Mouse (Mus musculus): ENCODE measurements around the gene Gm2564. TPM values are rescaled to one million over a fixed set of nuclear protein-coding genes. Genes with fewer than 3 reads are reported as not detected.
"Not testable (repeated sequence)": the region's sequence is repeated elsewhere in the genome, so short reads cannot be mapped to it uniquely, and the experiment has no call there.

The Gm2564 gene
- not detected in 2 replicates for polyA plus RNA-seq (2015; fragmentation: Nextera tagmentation; extraction: Ambion mirVana)

GRCm38 (mm10) chr4:42629419-42629818 is at the start of gene Gm2564:
TSS of gene Gm2564 (plus strand) at chr4:42629719.
- H3K4me1 ChIP-seq (replicated peaks); H3K36me3 ChIP-seq; H3K9ac ChIP-seq; H3K4me3 ChIP-seq; H3K4me2 ChIP-seq; H3K27ac ChIP-seq (replicated peaks); H3K9me3 ChIP-seq; ATAC-seq (ENCODE audit: low read depth); H3K27me3 ChIP-seq: not testable (repeated sequence)
- no CpG with 5 or more reads among the region's 8 CpGs for WGBS

- not testable (repeated sequence) for ATAC-seq (ENCODE audit: low read depth); H3K9ac ChIP-seq
- no CpG with 5 or more reads among the region's 5 CpGs for WGBS
Measured at GRCm38 (mm10) chr4:42611895-42612294, 17.6 kb upstream of the Gm2564 start, which contains the start of gene Gm10591. TSS of gene Gm10591 (plus strand) at chr4:42612195.

GRCm38 (mm10) chr4:42654951-42655350 is 25.4 kb downstream of the Gm2564 start, which contains the start of gene Ccl27b:
TSS of gene Ccl27b (plus strand) at chr4:42655251.
- H3K9me3 ChIP-seq; H3K4me1 ChIP-seq (replicated peaks); ATAC-seq (ENCODE audit: low read depth); H3K9ac ChIP-seq; H3K27ac ChIP-seq (replicated peaks); H3K4me3 ChIP-seq; H3K36me3 ChIP-seq; H3K4me2 ChIP-seq; H3K27me3 ChIP-seq: not testable (repeated sequence)
- WGBS = no CpG with 5 or more reads among the region's 9 CpGs

More at GRCm38 (mm10) chr4:42611895-42612294, 17.6 kb upstream of the Gm2564 start, which contains the start of gene Gm10591:
- not testable (repeated sequence) for H3K9me3 ChIP-seq; H3K4me1 ChIP-seq (replicated peaks); H3K27ac ChIP-seq (replicated peaks); H3K36me3 ChIP-seq; H3K4me3 ChIP-seq; H3K4me2 ChIP-seq; H3K27me3 ChIP-seq

- not testable (repeated sequence) for ATAC-seq (ENCODE audit: low read depth); H3K9ac ChIP-seq; H3K27me3 ChIP-seq; H3K9me3 ChIP-seq; H3K27ac ChIP-seq (replicated peaks); H3K4me1 ChIP-seq (replicated peaks); H3K4me3 ChIP-seq; H3K4me2 ChIP-seq; H3K36me3 ChIP-seq
- WGBS = no CpG with 5 or more reads among the region's 3 CpGs
Measured at GRCm38 (mm10) chr4:42661793-42662192, 32.3 kb downstream of the Gm2564 start, which contains the start of gene Il11ra2. TSS of gene Il11ra2 (minus strand) at chr4:42661893.

GRCm38 (mm10) chr4:42675415-42675814 is 45.9 kb downstream of the Gm2564 start:
- not testable (repeated sequence) for H3K36me3 ChIP-seq; H3K27ac ChIP-seq (replicated peaks); H3K9me3 ChIP-seq; H3K9ac ChIP-seq; ATAC-seq (ENCODE audit: low read depth); H3K4me2 ChIP-seq; H3K4me3 ChIP-seq; H3K27me3 ChIP-seq; H3K4me1 ChIP-seq (replicated peaks)
- no CpG with 5 or more reads among the region's 4 CpGs for WGBS

- not testable (repeated sequence) for H3K27me3 ChIP-seq; H3K4me2 ChIP-seq; H3K4me1 ChIP-seq (replicated peaks); H3K9ac ChIP-seq; H3K27ac ChIP-seq (replicated peaks); H3K9me3 ChIP-seq; ATAC-seq (ENCODE audit: low read depth); H3K4me3 ChIP-seq; H3K36me3 ChIP-seq
- WGBS = no CpG with 5 or more reads among the region's 7 CpGs
Measured at GRCm38 (mm10) chr4:42679365-42679764, 49.8 kb downstream of the Gm2564 start.

GRCm38 (mm10) chr4:42680374-42681356 is 51.1 kb downstream of the Gm2564 start:
- not testable (repeated sequence) for H3K36me3 ChIP-seq; H3K4me3 ChIP-seq; H3K9ac ChIP-seq; H3K9me3 ChIP-seq; H3K4me2 ChIP-seq; H3K27ac ChIP-seq (replicated peaks); H3K27me3 ChIP-seq; H3K4me1 ChIP-seq (replicated peaks)
- ATAC-seq (ENCODE audit: low read depth) = peak; percentile 68
- no CpG with 5 or more reads among the region's 32 CpGs for WGBS

Other genes with a start within 250 kb of the Gm2564 start
- not detected in 2 replicates for gene Gm21586, start 190.3 kb upstream of the Gm2564 start, polyA plus RNA-seq (2015; fragmentation: Nextera tagmentation; extraction: Ambion mirVana)
- 0.18 TPM in 1 of 2 replicates, not detected in the other for gene Gm2163, start 163.0 kb upstream of the Gm2564 start, polyA plus RNA-seq (2015; fragmentation: Nextera tagmentation; extraction: Ambion mirVana)
- not detected in 2 replicates for gene Fam205a2, start 101.5 kb upstream of the Gm2564 start, polyA plus RNA-seq (2015; fragmentation: Nextera tagmentation; extraction: Ambion mirVana)
- not detected in 2 replicates for gene Gm10591, start 17.5 kb upstream of the Gm2564 start, polyA plus RNA-seq (2015; fragmentation: Nextera tagmentation; extraction: Ambion mirVana)
- not detected in 2 replicates for gene Ccl27b, start 25.5 kb downstream of the Gm2564 start, polyA plus RNA-seq (2015; fragmentation: Nextera tagmentation; extraction: Ambion mirVana)
- gene Il11ra2, start 32.2 kb downstream of the Gm2564 start, polyA plus RNA-seq (2015; fragmentation: Nextera tagmentation; extraction: Ambion mirVana) = not detected in 2 replicates
- gene 4930578G10Rik, start 105.8 kb downstream of the Gm2564 start, polyA plus RNA-seq (2015; fragmentation: Nextera tagmentation; extraction: Ambion mirVana) = 1.4 TPM in 1 of 2 replicates, not detected in the other
- not detected in 2 replicates for gene Ccl19, start 126.9 kb downstream of the Gm2564 start, polyA plus RNA-seq (2015; fragmentation: Nextera tagmentation; extraction: Ambion mirVana)
- gene Ccl21a, start 144.3 kb downstream of the Gm2564 start, polyA plus RNA-seq (2015; fragmentation: Nextera tagmentation; extraction: Ambion mirVana) = 0.93 and 2.1 TPM in 2 replicates
- gene Fam205a1, start 224.2 kb downstream of the Gm2564 start, polyA plus RNA-seq (2015; fragmentation: Nextera tagmentation; extraction: Ambion mirVana) = 0.06 TPM in 1 of 2 replicates, not detected in the other
- 0.45 and 0.59 TPM in 2 replicates for gene Gm12394, start 227.1 kb downstream of the Gm2564 start, polyA plus RNA-seq (2015; fragmentation: Nextera tagmentation; extraction: Ambion mirVana)
- gene Fam205c, start 244.5 kb downstream of the Gm2564 start, polyA plus RNA-seq (2015; fragmentation: Nextera tagmentation; extraction: Ambion mirVana) = 1.5 and 3.0 TPM in 2 replicates

Measured in neural tube, embryonic 13.5 days (tissue).